Mouse (Mus musculus) liver, embryonic 13.5 days (tissue): ENCODE measurements around the gene Mylpf. TPM values are rescaled to one million over a fixed set of nuclear protein-coding genes. Genes with fewer than 3 reads are reported as not detected.

ENCODE experiments used
- ATAC-seq: fragments of 200-750 bp; cut with Nextera tagmentation; 2 replicates; pipeline ENCODE4 v1.8.0; 2017; ENCODE audit warnings: low read depth, mild to moderate bottlenecking, moderate number of reproducible peaks, moderate library complexity
- DNase-seq: peaks from one replicate; pipeline ENCODE4 v3.0.0; 2022
- H3K27ac ChIP-seq: fragments of 300-500 bp; sonication (generic); 2 replicates; pipeline ENCODE4 v1.5.1; 2015; ENCODE audit warnings: moderate library complexity, mild to moderate bottlenecking, inconsistent platforms
- H3K27me3 ChIP-seq: fragments of 300-500 bp; sonication (generic); 2 replicates; pipeline ENCODE4 v1.6.1; 2015; ENCODE audit warnings: mild to moderate bottlenecking, inconsistent platforms
- H3K36me3 ChIP-seq: fragments of 300-500 bp; sonication (generic); 2 replicates; pipeline ENCODE4 v1.6.1; 2015; ENCODE audit warnings: mild to moderate bottlenecking, inconsistent platforms
- H3K4me1 ChIP-seq: fragments of 300-500 bp; sonication (generic); replicated peaks from 2 replicates; pipeline ENCODE4 v1.6.1; 2015; ENCODE audit warnings: inconsistent platforms
- H3K4me2 ChIP-seq: fragments of 300-500 bp; sonication (generic); 2 replicates; pipeline ENCODE4 v1.6.1; 2015; ENCODE audit warnings: inconsistent platforms, mild to moderate bottlenecking, moderate library complexity
- H3K4me3 ChIP-seq: fragments of 300-500 bp; sonication (generic); replicated peaks from 2 replicates; pipeline ENCODE4 v1.5.1; 2015; ENCODE audit warnings: mild to moderate bottlenecking, inconsistent platforms
- H3K9ac ChIP-seq: fragments of 300-500 bp; sonication (generic); 2 replicates; pipeline ENCODE4 v1.6.1; 2015; ENCODE audit warnings: mild to moderate bottlenecking, inconsistent platforms
- H3K9me3 ChIP-seq: fragments of 300-500 bp; sonication (generic); replicated peaks from 2 replicates; pipeline ENCODE4 v1.6.1; 2016; ENCODE audit warnings: inconsistent platforms
- WGBS: fragments of 180-500 bp; shearing (Covaris S2); methylation state at CpG from one replicate; pipeline ENCODE4 v1.1.7; 2015; ENCODE audit not compliant: insufficient replicate concordance; 5-methylcytosine and 5-hydroxymethylcytosine counted together
- polyA plus RNA-seq: library from polyadenylated mRNA; unstranded; fragments of >200 nt; fragmentation: Nextera tagmentation; extraction: Ambion mirVana; gene quantifications from 2 replicates; pipeline ENCODE4 v1.2.1, GENCODE M21; 2015

Mylpf gene
- polyA plus RNA-seq, 1 experiment from 2014 or later: 46.8 TPM

- no peaks in the 10 kb centered on the region for H3K27me3 ChIP-seq
- ATAC-seq (peak; percentile 5; the same call in 1 of the 2 replicates), DNase-seq (peak; percentile 54)
- H3K36me3 ChIP-seq: peaks cover 26% of the 10 kb centered on the region
- peaks cover 68% of the 10 kb centered on the region for H3K4me1 ChIP-seq
- under 1% methylated on average over 53 of the region's 53 CpGs for WGBS
- H3K27ac ChIP-seq: peak overlapping the region; percentile 98
- no peaks in the 10 kb centered on the region for H3K9me3 ChIP-seq
- peak overlapping the region; percentile 89 for H3K4me3 ChIP-seq
- H3K9ac ChIP-seq: peak overlapping the region; percentile 99
- peak overlapping the region; percentile 95 for H3K4me2 ChIP-seq
Measured at GRCm38 (mm10) chr7:127207374-127208294, 1.1 kb upstream of the Mylpf start.

- ATAC-seq: peak; percentile 49
- under 1% methylated on average over 33 of the region's 44 CpGs for WGBS
- H3K4me1 ChIP-seq: peaks cover 67% of the 10 kb centered on the region
Measured at GRCm38 (mm10) chr7:127208295-127208552, 466 bp upstream of the Mylpf start, which contains the start of gene Tbc1d10b. Gene Tbc1d10b, minus strand, starts transcription at chr7:127208468.

GRCm38 (mm10) chr7:127209851-127210250 is 1.2 kb downstream of the Mylpf start:
- peak overlapping the region; percentile 98 for H3K27ac ChIP-seq
- no peak for DNase-seq

More at GRCm38 (mm10) chr7:127208295-127208552, 466 bp upstream of the Mylpf start, which contains the start of gene Tbc1d10b:
- peak within 1 kb of the TSS; percentile 95 for H3K4me2 ChIP-seq
- H3K9ac ChIP-seq: peak within 1 kb of the TSS; percentile 99
- H3K4me3 ChIP-seq: peak within 1 kb of the TSS; percentile 89
- H3K9me3 ChIP-seq: no peaks in the 10 kb centered on the region
- H3K27ac ChIP-seq: peak within 1 kb of the TSS; percentile 98
- no peaks in the 10 kb centered on the region for H3K27me3 ChIP-seq
- peaks cover 21% of the 10 kb centered on the region for H3K36me3 ChIP-seq
- no peak for DNase-seq

GRCm38 (mm10) chr7:127210266-127210665 is 1.6 kb downstream of the Mylpf start:
- peak overlapping the region; percentile 89 for H3K4me3 ChIP-seq
- peaks cover 67% of the 10 kb centered on the region for H3K4me1 ChIP-seq
- WGBS: 84% methylated on average over 4 of the region's 4 CpGs
- no peaks in the 10 kb centered on the region for H3K9me3 ChIP-seq
- H3K27ac ChIP-seq: peak overlapping the region; percentile 98
- no peaks in the 10 kb centered on the region for H3K27me3 ChIP-seq
- no peak for DNase-seq
- ATAC-seq: no peak
- peak overlapping the region; percentile 95 for H3K4me2 ChIP-seq
- peak overlapping the region; percentile 99 for H3K9ac ChIP-seq
- peaks cover 5% of the 10 kb centered on the region for H3K36me3 ChIP-seq

More at GRCm38 (mm10) chr7:127209851-127210250, 1.2 kb downstream of the Mylpf start:
- peak overlapping the region; percentile 99 for H3K9ac ChIP-seq
- no peaks in the 10 kb centered on the region for H3K27me3 ChIP-seq
- 72% methylated on average over 5 of the region's 5 CpGs for WGBS
- no peaks in the 10 kb centered on the region for H3K9me3 ChIP-seq
- peak overlapping the region; percentile 89 for H3K4me3 ChIP-seq
- peaks cover 67% of the 10 kb centered on the region for H3K4me1 ChIP-seq
- no peak for ATAC-seq
- H3K4me2 ChIP-seq: peak overlapping the region; percentile 95
- peaks cover 7% of the 10 kb centered on the region for H3K36me3 ChIP-seq

- Histone ChIP-seq H3K9me3 (no peaks in the 10 kb centered on the region), H3K4me2 (no peak overlapping the region), H3K27me3 (no peaks in the 10 kb centered on the region), H3K27ac (peak overlapping the region; percentile 22; the same call in 1 of the 2 replicates), H3K9ac (no peak overlapping the region), H3K4me3 (no peak overlapping the region), H3K4me1 (peaks cover 66% of the 10 kb centered on the region), H3K36me3 (0 out of 2 replicates have a peak, but pooled peaks cover 2% of the 10 kb centered on the region)
- DNase-seq (no peak), ATAC-seq (no peak)
- WGBS: 76% methylated on average over 5 of the region's 5 CpGs
Measured at GRCm38 (mm10) chr7:127211014-127211745, 2.5 kb downstream of the Mylpf start.

GRCm38 (mm10) chr7:127212432-127213250 is 4.0 kb downstream of the Mylpf start:
- DNase-seq (no peak), ATAC-seq (no peak)
- Histone ChIP-seq H3K4me1 (peaks cover 68% of the 10 kb centered on the region), H3K36me3 (no peaks in the 10 kb centered on the region), H3K9me3 (no peaks in the 10 kb centered on the region), H3K4me2 (no peak overlapping the region), H3K27me3 (no peaks in the 10 kb centered on the region), H3K9ac (no peak overlapping the region), H3K27ac (no peak overlapping the region), H3K4me3 (no peak overlapping the region)
- 81% methylated on average over 12 of the region's 12 CpGs for WGBS

GRCm38 (mm10) chr7:127213485-127213884 is 4.8 kb downstream of the Mylpf start:
- ATAC-seq (no peak), DNase-seq (no peak)
- WGBS: 30% methylated on average over 7 of the region's 7 CpGs
- no peaks in the 10 kb centered on the region for H3K27me3 ChIP-seq
- no peak overlapping the region for H3K4me3 ChIP-seq
- no peak overlapping the region for H3K9ac ChIP-seq
- no peak overlapping the region for H3K27ac ChIP-seq
- H3K9me3 ChIP-seq: no peaks in the 10 kb centered on the region
- no peak overlapping the region for H3K4me2 ChIP-seq
- H3K4me1 ChIP-seq: peaks cover 77% of the 10 kb centered on the region
- H3K36me3 ChIP-seq: no peaks in the 10 kb centered on the region

GRCm38 (mm10) chr7:127213930-127214329 is 5.2 kb downstream of the Mylpf start:
- Histone ChIP-seq H3K4me1 (peaks cover 81% of the 10 kb centered on the region), H3K9ac (no peak overlapping the region), H3K4me3 (no peak overlapping the region), H3K36me3 (no peaks in the 10 kb centered on the region), H3K9me3 (no peaks in the 10 kb centered on the region), H3K27me3 (no peaks in the 10 kb centered on the region), H3K4me2 (no peak overlapping the region), H3K27ac (0 out of 2 replicates have a peak overlapping the region, but pooled peaks have one; percentile 15)
- WGBS: 65% methylated on average over 12 of the region's 12 CpGs
- ATAC-seq (no peak), DNase-seq (no peak)

- no peak for DNase-seq
- H3K9ac ChIP-seq: peak overlapping the region; percentile 55
Measured at GRCm38 (mm10) chr7:127214521-127214920, 5.8 kb downstream of the Mylpf start.

GRCm38 (mm10) chr7:127214981-127215871 is 6.5 kb downstream of the Mylpf start:
- no peaks in the 10 kb centered on the region for H3K27me3 ChIP-seq
- ATAC-seq: peak; percentile 43
- H3K9ac ChIP-seq: peak overlapping the region; percentile 55
- peak overlapping the region; percentile 34 for H3K4me3 ChIP-seq
- WGBS: 29% methylated on average over 33 of the region's 33 CpGs
- no peaks in the 10 kb centered on the region for H3K9me3 ChIP-seq
- H3K36me3 ChIP-seq: no peaks in the 10 kb centered on the region
- peak overlapping the region; percentile 57 for H3K4me2 ChIP-seq
- H3K4me1 ChIP-seq: peaks cover 84% of the 10 kb centered on the region
- peak overlapping the region; percentile 51; the same call in 1 of the 2 replicates for H3K27ac ChIP-seq
- DNase-seq: peak; percentile 59

More at GRCm38 (mm10) chr7:127214521-127214920, 5.8 kb downstream of the Mylpf start:
- H3K27ac ChIP-seq: no peak overlapping the region; the same call in 1 of the 2 replicates
- H3K27me3 ChIP-seq: no peaks in the 10 kb centered on the region
- H3K36me3 ChIP-seq: no peaks in the 10 kb centered on the region
- H3K9me3 ChIP-seq: no peaks in the 10 kb centered on the region
- WGBS: 71% methylated on average over 21 of the region's 21 CpGs
- H3K4me2 ChIP-seq: peak overlapping the region; percentile 57
- no peak overlapping the region for H3K4me3 ChIP-seq
- no peak for ATAC-seq
- peaks cover 84% of the 10 kb centered on the region for H3K4me1 ChIP-seq
